Mouse (Mus musculus) kidney, embryonic 14.5 days (tissue): ENCODE data around the gene Vgf. TPM values are rescaled to one million over a fixed set of nuclear protein-coding genes. Genes with fewer than 3 reads are reported as not detected.

Source experiments
- ATAC-seq: fragments of 200-750 bp; cut with Nextera tagmentation; 2 replicates; pipeline ENCODE4 v1.8.0; 2017; ENCODE audit warnings: moderate number of reproducible peaks, mild to moderate bottlenecking, moderate TSS enrichment, moderate library complexity; ENCODE audit not compliant: low FRiP score, low TSS enrichment
- H3K27ac ChIP-seq: fragments of 300-500 bp; sonication (generic); 2 replicates; pipeline ENCODE4 v1.5.1; 2014; ENCODE audit warnings: low read depth, mild to moderate bottlenecking, low read length, moderate library complexity, mixed read lengths
- H3K27me3 ChIP-seq: fragments of 300-500 bp; sonication (generic); 2 replicates; pipeline ENCODE4 v1.6.1; 2014; ENCODE audit warnings: mild to moderate bottlenecking, low read length; ENCODE audit not compliant: control insufficient read depth, insufficient read depth
- H3K36me3 ChIP-seq: fragments of 300-500 bp; sonication (generic); 2 replicates; pipeline ENCODE4 v1.6.1; 2014; ENCODE audit warnings: low read length, mixed read lengths; ENCODE audit not compliant: control insufficient read depth, insufficient read depth
- H3K4me1 ChIP-seq: fragments of 300-500 bp; sonication (generic); 2 replicates; pipeline ENCODE4 v1.6.1; 2014; ENCODE audit warnings: low read length, mixed read lengths; ENCODE audit not compliant: control insufficient read depth, insufficient read depth
- H3K4me2 ChIP-seq: fragments of 300-500 bp; sonication (generic); replicated peaks from 2 replicates; pipeline ENCODE4 v1.6.1; 2014; ENCODE audit warnings: low read depth, mild to moderate bottlenecking, low read length
- H3K4me3 ChIP-seq: fragments of 300-500 bp; sonication (generic); 2 replicates; pipeline ENCODE4 v1.5.1; 2014; ENCODE audit warnings: mild to moderate bottlenecking, low read length
- H3K9ac ChIP-seq: fragments of 300-500 bp; sonication (generic); 2 replicates; pipeline ENCODE4 v1.6.1; 2014; ENCODE audit warnings: low read depth, mild to moderate bottlenecking, low read length, moderate library complexity
- H3K9me3 ChIP-seq: fragments of 300-500 bp; sonication (generic); 2 replicates; pipeline ENCODE4 v1.6.1; 2016; ENCODE audit warnings: low read length; ENCODE audit not compliant: control insufficient read depth
- whole genome bisulfite sequencing: fragments of 180-500 bp; shearing (Covaris S2); extraction: QIAGEN DNeasy Blood & Tissue Kit; methylation state at CpG from one replicate; pipeline ENCODE4 v1.1.7; 2014; 5-methylcytosine and 5-hydroxymethylcytosine counted together
- polyA plus RNA-seq: library from polyadenylated mRNA; unstranded; fragments of >200 nt; fragmentation: Nextera tagmentation; extraction: Ambion mirVana; gene quantifications from 2 replicates; pipeline ENCODE4 v1.2.1, GENCODE M21; 2014

Gene Vgf
- polyA plus RNA-seq, 1 experiment from 2014 or later = 0.16 TPM

DNA sequence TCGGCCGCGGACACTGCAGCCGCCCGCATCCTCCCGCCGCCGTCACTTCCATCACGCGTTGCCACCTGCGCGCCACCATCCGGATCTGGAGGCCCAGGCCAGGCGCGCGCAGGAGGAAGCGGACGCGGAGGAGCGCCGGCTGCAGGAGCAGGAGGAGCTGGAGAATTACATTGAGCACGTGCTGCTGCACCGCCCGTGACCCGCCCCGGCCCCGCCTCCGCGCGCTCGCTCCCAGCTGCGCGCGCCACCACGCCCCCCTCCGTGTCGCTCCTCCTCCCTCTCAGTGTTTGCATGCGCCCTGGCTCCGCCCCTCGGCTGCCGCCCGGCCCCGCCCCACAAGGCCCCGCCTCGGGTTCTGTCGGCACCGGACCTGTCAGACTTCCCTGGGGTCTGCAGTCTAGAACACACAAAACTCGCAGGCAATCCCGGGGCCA, 6.5 kb downstream of the Vgf start:
- peak overlapping the region; percentile 49 for H3K4me3 ChIP-seq
- no peak overlapping the region for H3K27ac ChIP-seq
- under 1% methylated on average over 46 of the region's 49 CpGs for WGBS
- ATAC-seq = peak; percentile 80
- peaks cover 16% of the 10 kb centered on the region; the same call in 1 of the 2 replicates for H3K36me3 ChIP-seq
- H3K27me3 ChIP-seq = peaks cover 45% of the 10 kb centered on the region
- H3K9ac ChIP-seq = peak overlapping the region; percentile 40
- H3K4me1 ChIP-seq = peaks cover 29% of the 10 kb centered on the region
- no peaks in the 10 kb centered on the region for H3K9me3 ChIP-seq
- H3K4me2 ChIP-seq = peak overlapping the region; percentile 99

DNA sequence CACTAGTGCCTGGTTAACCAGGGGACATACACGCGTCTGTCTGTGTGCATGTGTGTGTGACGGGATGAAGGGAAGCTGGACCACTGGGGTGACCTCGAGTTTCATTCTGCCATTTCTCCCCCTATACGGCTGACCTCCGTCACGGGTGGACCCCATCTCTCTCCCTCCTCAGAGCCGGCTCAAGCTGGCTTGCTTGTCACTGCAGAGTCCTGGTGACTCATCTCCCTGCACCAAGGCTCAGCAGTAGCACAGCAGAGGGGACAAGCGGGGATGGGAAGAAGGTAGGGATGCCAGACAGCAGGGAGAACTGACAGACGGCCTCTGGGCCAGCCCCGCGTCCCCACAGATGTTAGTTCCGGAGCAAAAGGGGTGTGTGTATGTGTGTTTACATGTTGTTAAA, 10.0 kb downstream of the Vgf start:
- Histone ChIP-seq H3K36me3 (peaks cover 47% of the 10 kb centered on the region), H3K9ac (no peak overlapping the region), H3K4me2 (no peak overlapping the region), H3K27me3 (peaks cover 13% of the 10 kb centered on the region), H3K27ac (no peak overlapping the region), H3K9me3 (no peaks in the 10 kb centered on the region), H3K4me1 (peaks cover 17% of the 10 kb centered on the region; the same call in 1 of the 2 replicates), H3K4me3 (no peak overlapping the region)
- WGBS = 89% methylated on average over 13 of the region's 13 CpGs
- no peak for ATAC-seq

DNA sequence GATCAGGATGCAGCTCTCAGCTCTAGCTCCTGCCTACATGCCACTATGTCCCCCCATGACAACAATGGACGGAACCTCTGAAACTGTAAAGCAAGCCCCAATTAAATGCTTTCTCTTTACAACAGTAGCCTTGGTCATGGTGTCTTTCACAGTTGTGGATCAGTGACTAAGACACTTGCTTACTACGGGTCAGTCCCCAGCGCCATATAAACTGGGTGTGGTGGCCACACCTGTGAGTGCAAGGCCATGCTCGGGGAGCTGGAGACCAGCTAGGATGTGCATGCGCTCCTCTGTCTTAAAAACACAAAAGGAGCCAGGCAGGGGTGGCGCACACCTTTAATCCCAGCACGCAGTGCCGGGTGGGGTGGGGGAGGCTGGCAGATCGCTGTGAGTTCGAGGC, 13.3 kb downstream of the Vgf start:
- Histone ChIP-seq H3K4me3 (no peak overlapping the region), H3K4me2 (no peak overlapping the region), H3K27ac (no peak overlapping the region), H3K36me3 (peaks cover 61% of the 10 kb centered on the region), H3K4me1 (no peaks in the 10 kb centered on the region), H3K9ac (no peak overlapping the region), H3K9me3 (no peaks in the 10 kb centered on the region), H3K27me3 (no peaks in the 10 kb centered on the region)
- WGBS = 96% methylated on average over 10 of the region's 10 CpGs
- no peak for ATAC-seq

DNA sequence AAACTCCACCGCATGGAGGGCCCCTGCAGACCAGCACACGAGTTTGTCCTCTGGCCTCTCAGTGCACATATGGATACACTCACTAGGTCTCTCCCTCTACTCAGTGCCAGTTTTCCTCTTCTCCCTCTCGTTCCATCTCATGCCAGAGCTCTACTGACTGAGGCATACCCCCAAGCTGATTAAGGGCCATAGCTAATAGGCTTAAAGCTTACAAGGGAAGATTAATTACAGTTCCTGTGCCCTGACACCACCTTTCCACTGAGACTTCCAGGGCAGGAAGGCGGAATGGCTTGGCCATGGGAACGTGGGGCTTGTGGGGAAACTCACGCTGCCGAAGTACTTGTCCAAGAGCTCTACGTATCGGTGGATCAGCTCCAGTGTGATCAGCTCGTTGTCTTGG, 15.2 kb downstream of the Vgf start:
- 83% methylated on average over 10 of the region's 10 CpGs for WGBS

DNA sequence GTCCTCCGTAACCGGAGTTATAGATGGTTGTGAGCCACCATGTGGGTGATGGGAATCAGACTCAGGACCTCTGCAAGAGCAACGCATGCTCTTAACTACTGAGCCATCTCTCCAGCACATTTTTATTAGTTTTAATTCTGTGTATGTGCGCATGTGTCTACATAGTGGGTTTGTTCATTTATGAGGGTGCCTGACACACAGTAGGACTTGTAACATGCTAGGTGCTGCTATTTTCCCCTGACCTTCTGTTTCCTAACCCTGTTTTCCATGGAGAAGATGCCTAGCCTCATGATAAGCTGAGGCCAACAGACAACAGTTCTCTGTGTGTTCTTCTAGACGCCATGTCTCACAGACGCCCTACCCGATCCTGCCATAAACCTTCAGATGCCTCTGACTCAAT, 17.8 kb downstream of the Vgf start:
- Histone ChIP-seq H3K36me3 (peaks cover 33% of the 10 kb centered on the region), H3K4me2 (no peak overlapping the region), H3K27ac (no peak overlapping the region), H3K9ac (no peak overlapping the region), H3K4me1 (peaks cover 8% of the 10 kb centered on the region; the same call in 1 of the 2 replicates), H3K27me3 (no peaks in the 10 kb centered on the region), H3K4me3 (no peak overlapping the region), H3K9me3 (no peaks in the 10 kb centered on the region)
- no peak for ATAC-seq
- 94% methylated on average over 7 of the region's 7 CpGs for WGBS

More for the DNA sequence above, 15.2 kb downstream of the Vgf start:
- Histone ChIP-seq H3K9ac (no peak overlapping the region), H3K4me3 (no peak overlapping the region), H3K27ac (no peak overlapping the region), H3K27me3 (no peaks in the 10 kb centered on the region), H3K4me1 (peaks cover 8% of the 10 kb centered on the region; the same call in 1 of the 2 replicates), H3K9me3 (no peaks in the 10 kb centered on the region), H3K36me3 (peaks cover 57% of the 10 kb centered on the region), H3K4me2 (no peak overlapping the region)
- no peak for ATAC-seq

DNA sequence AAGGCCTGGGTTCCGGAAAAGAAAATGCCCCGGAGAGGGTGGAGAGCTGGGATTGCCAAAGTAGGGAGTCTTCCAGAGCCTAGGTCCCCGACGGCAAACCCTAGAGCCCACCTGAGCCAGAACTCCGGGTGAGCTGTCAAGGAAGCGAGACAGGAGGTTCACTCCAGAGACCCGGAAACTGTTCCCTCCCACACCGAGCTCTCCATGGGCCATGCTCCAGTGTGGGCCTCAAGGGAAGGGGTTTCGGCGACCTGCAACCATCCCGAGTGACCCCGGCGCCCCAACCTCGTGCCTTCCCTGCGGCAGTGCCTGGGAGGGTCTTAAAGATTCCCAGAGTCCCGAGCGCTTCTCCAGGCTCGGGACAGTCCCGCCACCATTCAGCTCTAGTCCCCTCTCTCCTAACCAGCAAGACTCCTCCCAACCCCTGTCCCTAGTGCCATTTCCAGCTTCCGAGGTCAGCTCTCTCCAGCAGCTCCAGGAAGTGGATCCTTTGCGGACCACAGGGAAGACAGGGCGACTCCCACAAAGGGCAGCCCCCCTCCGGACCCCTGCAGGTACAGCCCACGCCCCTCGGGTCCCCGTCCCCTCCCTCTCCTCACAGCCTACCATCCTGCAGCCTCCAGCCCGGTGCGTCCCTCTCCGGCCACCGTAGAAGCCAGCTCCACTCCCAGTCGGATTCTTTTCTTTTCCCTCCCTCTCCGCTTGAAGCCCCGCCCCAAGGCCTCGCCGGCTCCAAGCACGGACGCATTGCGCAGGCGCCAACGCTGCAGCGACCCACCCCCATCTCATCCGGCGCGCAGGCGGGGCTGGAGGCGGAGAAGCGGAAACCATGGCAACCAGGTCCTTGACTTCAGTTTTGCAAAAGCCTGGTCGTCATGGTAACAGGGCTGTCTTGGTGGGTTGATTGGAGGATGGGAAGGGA, 19.5 kb downstream of the Vgf start, which contains the start of gene Ap1s1:
TSS of gene Ap1s1 (minus strand) at position 734 of the 922 bp plus-strand sequence.
- Histone ChIP-seq H3K9me3 (no peaks in the 10 kb centered on the region), H3K4me3 (peak within 1 kb of the TSS; percentile 71), H3K36me3 (peaks cover 17% of the 10 kb centered on the region), H3K27me3 (no peaks in the 10 kb centered on the region), H3K9ac (peak within 1 kb of the TSS; percentile 74), H3K27ac (peak within 1 kb of the TSS; percentile 45), H3K4me1 (peaks cover 8% of the 10 kb centered on the region; the same call in 1 of the 2 replicates), H3K4me2 (peak within 1 kb of the TSS; percentile 65)
- peak; percentile 94 for ATAC-seq
- under 1% methylated on average over 46 of the region's 48 CpGs for WGBS

DNA sequence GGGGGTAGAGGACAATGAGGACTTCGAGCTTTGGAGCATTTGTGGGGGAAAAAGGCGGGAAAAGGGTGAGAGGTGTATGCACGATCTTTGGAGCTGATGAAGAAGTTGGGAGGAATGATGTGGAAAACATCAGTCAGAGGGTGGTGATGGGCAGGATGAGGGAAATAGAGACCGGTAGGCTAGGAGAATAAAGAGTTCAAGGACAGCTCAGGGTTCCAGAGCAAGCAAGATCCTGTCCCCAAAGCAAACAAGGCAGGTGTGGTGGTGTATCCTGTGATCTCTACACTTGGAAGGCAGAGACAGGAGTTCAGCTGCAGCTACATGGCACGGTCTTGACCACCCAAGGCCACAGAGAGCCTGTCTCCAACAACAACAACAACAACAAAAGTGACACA, 20.1 kb downstream of the Vgf start:
- Histone ChIP-seq H3K27ac (no peak overlapping the region), H3K9ac (no peak overlapping the region), H3K27me3 (no peaks in the 10 kb centered on the region), H3K4me2 (peak overlapping the region; percentile 65; the same call in 1 of the 2 replicates), H3K4me1 (peaks cover 8% of the 10 kb centered on the region; the same call in 1 of the 2 replicates), H3K36me3 (peaks cover 13% of the 10 kb centered on the region), H3K4me3 (peak overlapping the region; percentile 71; the same call in 1 of the 2 replicates), H3K9me3 (no peaks in the 10 kb centered on the region)
- WGBS = 29% methylated on average over 5 of the region's 5 CpGs
- peak; percentile 44 for ATAC-seq

DNA sequence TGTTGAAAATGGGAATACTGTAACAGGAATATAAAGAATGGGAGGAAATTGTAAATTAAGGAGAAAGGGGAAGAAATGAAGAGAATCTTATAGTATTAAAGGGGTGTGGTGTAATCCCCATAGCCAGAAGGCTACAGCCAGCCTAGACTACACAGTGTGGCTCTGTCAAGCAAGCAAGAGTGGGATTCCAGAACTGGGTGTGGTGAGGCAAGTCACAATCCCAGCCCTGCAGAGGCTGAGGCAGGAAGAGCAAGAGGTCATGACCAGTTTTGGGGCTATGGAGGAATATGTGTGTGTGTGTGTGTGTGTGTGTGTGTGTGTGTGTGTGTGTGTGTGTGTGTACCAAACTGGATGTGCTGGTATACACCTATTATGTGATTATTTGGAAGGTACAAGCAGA, 20.8 kb downstream of the Vgf start:
- peaks cover 6% of the 10 kb centered on the region for H3K36me3 ChIP-seq
- no peak overlapping the region for H3K4me3 ChIP-seq
- no peaks in the 10 kb centered on the region for H3K9me3 ChIP-seq
- no peaks in the 10 kb centered on the region for H3K27me3 ChIP-seq
- H3K27ac ChIP-seq = no peak overlapping the region
- H3K9ac ChIP-seq = no peak overlapping the region
- no peak overlapping the region for H3K4me2 ChIP-seq
- peaks cover 8% of the 10 kb centered on the region; the same call in 1 of the 2 replicates for H3K4me1 ChIP-seq
- ATAC-seq = no peak

DNA sequence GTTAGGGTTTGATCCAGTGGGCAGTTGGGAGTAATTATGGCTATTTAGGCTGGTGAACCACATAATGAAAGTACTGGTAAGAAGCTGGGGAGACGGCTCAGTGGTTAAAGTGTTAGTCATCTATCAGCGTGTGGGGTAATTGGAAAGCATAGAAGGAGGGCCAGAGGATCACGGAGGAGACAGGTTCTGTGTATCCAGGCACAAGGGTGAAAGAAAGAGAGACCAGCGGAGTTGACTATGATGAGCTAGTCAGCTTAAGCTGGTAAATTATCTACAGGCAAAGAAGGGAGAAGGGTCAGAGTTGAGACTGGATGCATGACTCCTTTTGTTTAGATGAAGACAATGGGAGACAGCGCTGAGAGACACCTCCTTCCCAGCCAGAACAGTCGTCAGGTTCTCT, 24.9 kb downstream of the Vgf start:
- H3K9me3 ChIP-seq = no peaks in the 10 kb centered on the region
- no peak overlapping the region for H3K4me3 ChIP-seq
- 56% methylated on average over 6 of the region's 6 CpGs for WGBS

More for the DNA sequence above, 24.9 kb downstream of the Vgf start:
- no peaks in the 10 kb centered on the region for H3K4me1 ChIP-seq
- H3K9ac ChIP-seq = no peak overlapping the region
- no peaks in the 10 kb centered on the region for H3K36me3 ChIP-seq
- no peak overlapping the region for H3K4me2 ChIP-seq
- ATAC-seq = no peak
- H3K27ac ChIP-seq = no peak overlapping the region
- H3K27me3 ChIP-seq = no peaks in the 10 kb centered on the region
